Mouse (Mus musculus) spleen, adult 2 months (tissue): ENCODE results near the gene Spred2. TPM values are rescaled to one million over a fixed set of nuclear protein-coding genes. Genes with fewer than 3 reads are reported as not detected.
A peak's percentile ranks its signal among the peaks of the same experiment; 100 is the strongest.

ENCODE experiments used
- DNase-seq, 2 experiments: peaks; one replicate each; pipeline versions ENCODE4 v3.0.0 to v3.0.0-alpha.2; 2012 to 2021; ENCODE audit warnings: low spot score in 2 of 2, low read depth in 1 of 2
- H3K27ac ChIP-seq: fragments of 200-500 bp; 2 replicates; pipeline ENCODE4 v1.5.1; 2012; ENCODE audit warnings: low read length, inconsistent platforms; ENCODE audit not compliant: insufficient read depth
- H3K27me3 ChIP-seq: fragments of 200-500 bp; 2 replicates; pipeline ENCODE4 v1.6.1; 2012; ENCODE audit warnings: mild to moderate bottlenecking, moderate library complexity, low read length, inconsistent platforms; ENCODE audit not compliant: control insufficient read depth, insufficient read depth
- H3K36me3 ChIP-seq: fragments of 200-500 bp; 2 replicates; pipeline ENCODE4 v1.6.1; 2012; ENCODE audit warnings: mild to moderate bottlenecking, low read length, inconsistent platforms; ENCODE audit not compliant: control insufficient read depth, insufficient read depth
- H3K4me1 ChIP-seq: fragments of 200-500 bp; 2 replicates; pipeline ENCODE4 v1.6.1; 2011; ENCODE audit warnings: inconsistent platforms; ENCODE audit not compliant: control insufficient read depth, insufficient read depth, insufficient read length
- H3K4me3 ChIP-seq: fragments of 200-500 bp; 2 replicates; pipeline ENCODE4 v1.5.1; 2011; ENCODE audit warnings: mild to moderate bottlenecking, inconsistent platforms; ENCODE audit not compliant: insufficient read depth, insufficient read length; ENCODE audit errors: extremely low read depth
- CTCF ChIP-seq: fragments of 200-500 bp; IDR thresholded peaks from 2 replicates; pipeline ENCODE4 v1.5.1; 2011; ENCODE audit warnings: mild to moderate bottlenecking, inconsistent platforms; ENCODE audit not compliant: insufficient read depth, insufficient read length, insufficient replicate concordance; ENCODE audit errors: extremely low read depth
- POLR2A ChIP-seq: fragments of 200-500 bp; IDR thresholded peaks from 2 replicates; pipeline ENCODE4 v1.6.1; 2011; ENCODE audit warnings: low read depth, low read length, inconsistent platforms
- WGBS: fragments of 180-500 bp; shearing (Covaris S2); methylation state at CpG from one replicate; pipeline ENCODE4 v1.1.7; 2018; 5-methylcytosine and 5-hydroxymethylcytosine counted together
- polyA plus RNA-seq: library from polyadenylated mRNA; depleted of rRNA; stranded (reverse); fragments of >200 nt; gene quantifications from 2 replicates; pipeline ENCODE4 v1.2.3, GENCODE M21; 2012; rRNA removed

Spred2 gene
- polyA plus RNA-seq, 1 experiment, result 5.7 TPM

DNA sequence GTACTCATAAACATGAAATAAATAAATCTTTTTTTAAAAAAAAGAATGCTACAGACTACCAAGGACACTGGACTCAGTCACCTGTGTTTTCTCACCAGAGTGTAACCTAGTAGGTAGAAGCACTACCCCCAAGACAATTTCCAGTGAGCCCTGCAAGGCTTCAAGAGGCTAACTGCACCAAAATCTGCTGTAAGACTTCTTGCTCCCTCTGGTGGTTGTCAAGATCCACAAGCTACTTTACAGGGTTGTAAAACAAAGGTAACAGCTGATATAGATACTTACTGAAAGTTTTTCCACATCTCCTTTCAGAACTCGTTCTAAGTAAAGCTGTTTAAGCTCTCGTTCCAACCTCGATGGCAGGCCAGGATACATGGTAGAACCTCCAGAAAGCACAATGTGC is 148.0 kb downstream of the Spred2 start:
- Histone ChIP-seq H3K27me3 (no peaks in the 10 kb centered on the region), H3K36me3 (peaks cover 31% of the 10 kb centered on the region), H3K4me3 (no peak overlapping the region), H3K27ac (no peak overlapping the region), H3K4me1 (no peaks in the 10 kb centered on the region)
- TF ChIP-seq CTCF (no peak), POLR2A (no peak)
- peak in 1 of 2 experiments; percentile 11 for DNase-seq
- 70% methylated on average over 3 of the region's 3 CpGs for WGBS

DNA sequence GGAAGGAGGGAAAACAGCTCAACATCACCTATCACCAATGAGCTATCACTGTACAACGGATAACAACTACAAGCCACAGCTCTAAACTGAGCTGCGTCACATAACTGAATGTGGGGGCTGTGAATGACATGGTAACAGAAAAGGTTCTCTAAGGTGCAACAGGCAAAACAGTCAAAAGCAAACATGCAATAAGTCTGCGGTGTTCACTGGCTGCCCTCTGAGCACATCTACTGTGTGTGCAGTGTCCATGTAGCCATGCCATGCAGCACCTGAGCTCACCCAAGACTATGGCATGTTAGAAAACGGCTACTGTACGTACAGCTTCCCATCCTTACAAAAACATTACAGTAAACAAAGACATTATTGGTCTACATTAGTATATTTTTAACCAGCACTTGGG is 148.7 kb downstream of the Spred2 start:
- DNase-seq, result no peak
- Histone ChIP-seq H3K4me3 (no peak overlapping the region), H3K27ac (no peak overlapping the region), H3K36me3 (peaks cover 33% of the 10 kb centered on the region), H3K4me1 (no peaks in the 10 kb centered on the region), H3K27me3 (no peaks in the 10 kb centered on the region)
- 96% methylated on average over 5 of the region's 5 CpGs for WGBS
- TF ChIP-seq CTCF (no peak), POLR2A (no peak)

Other genes with a start within 250 kb of the Spred2 start
- gene Actr2, start 188.5 kb downstream of the Spred2 start, polyA plus RNA-seq, result 24.4 and 24.5 TPM in 2 replicates